Mouse (Mus musculus): ENCODE measurements around the gene Kcnk18. TPM values are rescaled to one million over a fixed set of nuclear protein-coding genes. Genes with fewer than 3 reads are reported as not detected.

Kcnk18 gene
- polyA plus RNA-seq, 1 experiment from 2014 or later: not detected

GRCm38 (mm10) chr19:59276354-59276753 lies 57.3 kb downstream of the Kcnk18 start:
- H3K4me3 ChIP-seq (ENCODE audit: low read depth, low read length): no peak overlapping the region
- no peak for DNase-seq (ENCODE audit: low spot score)
- H3K4me2 ChIP-seq (replicated peaks; ENCODE audit: low read depth): no peak overlapping the region
- no peak overlapping the region for H3K27ac ChIP-seq (replicated peaks)
- no peaks in the 10 kb centered on the region for H3K4me1 ChIP-seq (replicated peaks; ENCODE audit: control insufficient read depth, insufficient read depth)
- no peak overlapping the region for H3K9ac ChIP-seq (ENCODE audit: low read length)
- no peaks in the 10 kb centered on the region for H3K27me3 ChIP-seq (ENCODE audit: control insufficient read depth, insufficient read depth, low read length)
- ATAC-seq (ENCODE audit: low FRiP score, low TSS enrichment): no peak
- TF ChIP-seq EP300 (optimal IDR thresholded peaks at IDR 0.05): no peak
- no peak for TF ChIP-seq CTCF (IDR thresholded peaks at IDR 0.05; ENCODE audit: low read depth)
- H3K36me3 ChIP-seq (ENCODE audit: control insufficient read depth, insufficient read depth, low read length): no peaks in the 10 kb centered on the region
- WGBS: 73% methylated on average over 7 of the region's 7 CpGs
- H3K9me3 ChIP-seq (ENCODE audit: control insufficient read depth, low read length): no peaks in the 10 kb centered on the region

DNA sequence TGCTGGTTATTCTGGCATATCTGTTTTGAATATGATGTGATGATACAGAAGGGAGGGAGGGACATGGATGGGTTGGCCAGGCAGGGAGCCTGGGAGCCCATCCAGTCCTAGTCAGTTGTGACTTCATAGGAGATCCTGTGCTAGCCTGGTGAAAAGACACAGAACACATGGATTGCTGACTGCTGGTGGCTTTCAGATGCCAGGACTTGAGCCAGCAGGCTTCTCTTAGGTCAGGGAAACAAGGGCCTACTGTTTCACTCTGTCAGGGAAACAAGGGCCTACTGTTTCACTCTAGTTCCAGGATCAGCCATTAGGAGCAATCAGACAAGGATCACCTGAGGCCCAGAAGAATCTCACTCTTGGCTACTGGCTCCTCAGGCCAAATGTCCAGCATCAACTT lies 61.8 kb downstream of the Kcnk18 start:
- no peaks in the 10 kb centered on the region for H3K36me3 ChIP-seq (ENCODE audit: control insufficient read depth, insufficient read depth, low read length)
- H3K4me1 ChIP-seq (replicated peaks; ENCODE audit: control insufficient read depth, insufficient read depth): no peaks in the 10 kb centered on the region
- no peak overlapping the region for H3K4me3 ChIP-seq (ENCODE audit: low read depth, low read length)
- DNase-seq (ENCODE audit: low spot score) (no peak), ATAC-seq (ENCODE audit: low FRiP score, low TSS enrichment) (no peak)
- TF ChIP-seq CTCF (IDR thresholded peaks at IDR 0.05; ENCODE audit: low read depth): no peak
- no peak for TF ChIP-seq EP300 (optimal IDR thresholded peaks at IDR 0.05)
- H3K27me3 ChIP-seq (ENCODE audit: control insufficient read depth, insufficient read depth, low read length): no peaks in the 10 kb centered on the region
- H3K27ac ChIP-seq (replicated peaks): no peak overlapping the region
- H3K9me3 ChIP-seq (ENCODE audit: control insufficient read depth, low read length): no peaks in the 10 kb centered on the region
- no peak overlapping the region for H3K9ac ChIP-seq (ENCODE audit: low read length)
- H3K4me2 ChIP-seq (replicated peaks; ENCODE audit: low read depth): no peak overlapping the region

DNA sequence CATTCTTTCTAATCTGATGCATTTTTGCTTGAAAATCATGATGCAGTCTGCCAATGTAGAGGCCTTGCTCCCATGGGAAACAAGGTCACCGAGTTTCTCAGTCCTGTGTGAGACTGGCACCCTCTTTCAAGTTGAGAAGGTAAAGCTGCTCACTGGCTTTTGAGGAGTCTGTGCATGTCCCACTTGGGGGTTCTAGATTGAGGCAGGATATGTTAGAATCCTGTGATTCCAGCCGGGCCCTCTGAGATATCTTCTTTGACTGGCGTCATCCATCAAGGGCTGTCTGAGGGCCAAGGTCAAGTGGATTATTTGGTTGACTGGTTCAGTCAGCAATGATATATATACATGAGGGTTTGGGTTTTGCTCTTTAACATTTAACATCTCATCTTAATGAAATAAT lies 63.0 kb downstream of the Kcnk18 start:
- Histone ChIP-seq H3K4me2 (replicated peaks; ENCODE audit: low read depth) (no peak overlapping the region), H3K27me3 (ENCODE audit: control insufficient read depth, insufficient read depth, low read length) (no peaks in the 10 kb centered on the region), H3K36me3 (ENCODE audit: control insufficient read depth, insufficient read depth, low read length) (no peaks in the 10 kb centered on the region), H3K9me3 (ENCODE audit: control insufficient read depth, low read length) (no peaks in the 10 kb centered on the region), H3K9ac (ENCODE audit: low read length) (no peak overlapping the region), H3K4me1 (replicated peaks; ENCODE audit: control insufficient read depth, insufficient read depth) (no peaks in the 10 kb centered on the region), H3K4me3 (ENCODE audit: low read depth, low read length) (no peak overlapping the region), H3K27ac (replicated peaks) (no peak overlapping the region)
- DNase-seq (ENCODE audit: low spot score) (no peak), ATAC-seq (ENCODE audit: low FRiP score, low TSS enrichment) (no peak)
- TF ChIP-seq EP300 (optimal IDR thresholded peaks at IDR 0.05) (no peak), CTCF (IDR thresholded peaks at IDR 0.05; ENCODE audit: low read depth) (no peak)
- 67% methylated on average over 3 of the region's 3 CpGs for WGBS

Other genes with a start within 250 kb of the Kcnk18 start
- gene Shtn1, start 143.1 kb upstream of the Kcnk18 start, polyA plus RNA-seq (2015; fragmentation: Nextera tagmentation; extraction: Ambion mirVana): 13.4 and 14.6 TPM in 2 replicates
- gene Vax1, start 49.2 kb upstream of the Kcnk18 start, polyA plus RNA-seq (2015; fragmentation: Nextera tagmentation; extraction: Ambion mirVana): not detected in 2 replicates
- gene Slc18a2, start 41.7 kb downstream of the Kcnk18 start, polyA plus RNA-seq (2015; fragmentation: Nextera tagmentation; extraction: Ambion mirVana): 4.6 and 5.1 TPM in 2 replicates
- gene Rps12-ps3, start 103.1 kb downstream of the Kcnk18 start, polyA plus RNA-seq (2015; fragmentation: Nextera tagmentation; extraction: Ambion mirVana): 13.0 and 25.1 TPM in 2 replicates
- 4.4 and 4.8 TPM in 2 replicates for gene Pdzd8, start 126.6 kb downstream of the Kcnk18 start, polyA plus RNA-seq (2015; fragmentation: Nextera tagmentation; extraction: Ambion mirVana)
- 0.05 and 0.08 TPM in 2 replicates for gene Emx2, start 239.2 kb downstream of the Kcnk18 start, polyA plus RNA-seq (2015; fragmentation: Nextera tagmentation; extraction: Ambion mirVana)